Comparison of ENCODE assay signal across 8 mouse cellular contexts in genomic region chr4:100214324-100215215, GRCm38 (mm10).
DNase-seq lines count a peak whose midpoint lies in the region; TF ChIP-seq lines count a peak whose summit lies in the region.

No protein-coding gene starts in this region.

- H3K9me3 ChIP-seq in ES-E14 (ENCODE audit: control insufficient read depth, insufficient read depth, low read depth, low read length), result no peaks in the 10 kb centered on the region

- peak; percentile 83 for DNase-seq in heart, adult 11 months
- no peak for DNase-seq in heart, adult 8-10 months (ENCODE audit: low spot score)
- DNase-seq in ES-E14 (ENCODE audit: low read depth, low spot score), result peak; percentile 62
- DNase-seq in embryo, embryonic 11 days, result peak; percentile 59
- peak; percentile 43 to 47 for DNase-seq in kidney, adult 8-10 months
- DNase-seq in lung, adult 2 months, result peak; percentile 36
- peak; percentile 67 for DNase-seq in yolk sac, embryonic 10.5 days (ENCODE audit: low spot score)
- DNase-seq in T-cell, adult 2 months (ENCODE audit: low spot score), result no peak

- no peaks in the 10 kb centered on the region for H3K36me3 ChIP-seq in ES-E14 (ENCODE audit: control insufficient read depth, insufficient read depth, low read length, poor library complexity, severe bottlenecking)

- no peak overlapping the region for H3K27ac ChIP-seq in ES-E14 (ENCODE audit: insufficient read depth, low read depth, low read length, poor library complexity, severe bottlenecking)

- peak; percentile 75 for TF ChIP-seq CTCF in lung, adult 2 months (IDR thresholded peaks at IDR 0.05; ENCODE audit: insufficient read depth, low read length)

- WGBS in lung, adult 2 months, result 62% methylated on average over 13 of the region's 13 CpGs

- no peaks in the 10 kb centered on the region for H3K4me1 ChIP-seq in ES-E14 (ENCODE audit: control insufficient read depth in 2 of 2, insufficient read depth in 2 of 2, low read length in 2 of 2, poor library complexity in 1 of 2)
- H3K4me1 ChIP-seq in lung, adult 2 months (ENCODE audit: control insufficient read depth, insufficient read depth, low read length), result peaks cover 19% of the 10 kb centered on the region

- no peak for TF ChIP-seq POLR2A in lung, adult 2 months (IDR thresholded peaks at IDR 0.05; ENCODE audit: borderline replicate concordance, extremely low read depth, low read depth, low read length)

- no peak overlapping the region for H3K4me3 ChIP-seq in ES-E14 (ENCODE audit: insufficient read depth in 1 of 2, low read depth in 1 of 2, low read length in 2 of 2, poor library complexity in 1 of 2, severe bottlenecking in 1 of 2)
- H3K4me3 ChIP-seq in lung, adult 2 months (replicated peaks; ENCODE audit: extremely low read depth, low read depth, low read length), result no peak overlapping the region

- no peak overlapping the region for H3K9ac ChIP-seq in ES-E14 (ENCODE audit: insufficient read depth, low read depth, low read length, poor library complexity, severe bottlenecking)

- in situ Hi-C loops in ES-E14 (cut with MboI; ENCODE audit: low sequenced_read_pairs in 2 of 2, unreplicated experiment in 2 of 2), result no loop called here

TF ChIP-seq in ES-E14, 5 proteins besides CTCF, POLR2A, EP300 and RAD21:
- TF ChIP-seq ZC3H11A (IDR thresholded peaks at IDR 0.05; ENCODE audit: borderline replicate concordance, low read depth, low read length), result 0 out of 2 replicates have a peak, but pooled peaks have one; percentile 43
- TF ChIP-seq ZNF384 (IDR thresholded peaks at IDR 0.05; ENCODE audit: low read depth, low read length), result no peak

Comparison
In these comparisons a context has a peak if more than half of its experiments do, and no peak if none do; other contexts are left out.
1. DNase-seq: peak in heart, adult 11 months (single experiment), ES-E14 (single experiment), embryo, embryonic 11 days (single experiment), kidney, adult 8-10 months (2 of 2), lung, adult 2 months (single experiment) and yolk sac, embryonic 10.5 days (single experiment); none in heart, adult 8-10 months (single experiment) and T-cell, adult 2 months (single experiment).